Mouse (Mus musculus) limb, embryonic 14.5 days (tissue): ENCODE data around the gene Olfr1202. TPM values are rescaled to one million over a fixed set of nuclear protein-coding genes. Genes with fewer than 3 reads are reported as not detected.

Experiments used
- ATAC-seq: fragments of 200-750 bp; cut with Nextera tagmentation; 2 replicates; pipeline ENCODE4 v1.8.0; 2017; ENCODE audit warnings: low read depth, moderate number of reproducible peaks, moderate TSS enrichment; ENCODE audit not compliant: low FRiP score
- DNase-seq: peaks from one replicate; pipeline ENCODE4 v3.0.0-alpha.2; 2015; ENCODE audit warnings: low spot score
- H3K27ac ChIP-seq: fragments of 300-500 bp; sonication (generic); replicated peaks from 2 replicates; pipeline ENCODE4 v1.5.1; 2014; ENCODE audit warnings: low read depth, mild to moderate bottlenecking, low read length, moderate library complexity, mixed read lengths
- H3K27me3 ChIP-seq: fragments of 300-500 bp; sonication (generic); 2 replicates; pipeline ENCODE4 v1.6.1; 2014; ENCODE audit warnings: low read length, mixed read lengths; ENCODE audit not compliant: control insufficient read depth, insufficient read depth
- H3K36me3 ChIP-seq: fragments of 300-500 bp; sonication (generic); 2 replicates; pipeline ENCODE4 v1.6.1; 2014; ENCODE audit warnings: mild to moderate bottlenecking, low read length, moderate library complexity, mixed read lengths; ENCODE audit not compliant: control insufficient read depth, insufficient read depth
- H3K4me1 ChIP-seq: fragments of 300-500 bp; sonication (generic); 2 replicates; pipeline ENCODE4 v1.6.1; 2014; ENCODE audit warnings: antibody characterized with exemption, low read length, mixed read lengths; ENCODE audit not compliant: control insufficient read depth, insufficient read depth
- H3K4me2 ChIP-seq: fragments of 300-500 bp; sonication (generic); replicated peaks from 2 replicates; pipeline ENCODE4 v1.6.1; 2014; ENCODE audit warnings: low read depth, mild to moderate bottlenecking, low read length, moderate library complexity; ENCODE audit not compliant: severe bottlenecking
- H3K4me3 ChIP-seq: fragments of 300-500 bp; sonication (generic); replicated peaks from 2 replicates; pipeline ENCODE4 v1.5.1; 2014; ENCODE audit warnings: low read length
- H3K9ac ChIP-seq: fragments of 300-500 bp; sonication (generic); 2 replicates; pipeline ENCODE4 v1.6.1; 2014; ENCODE audit warnings: mild to moderate bottlenecking, low read depth, low read length, moderate library complexity; ENCODE audit not compliant: severe bottlenecking
- H3K9me3 ChIP-seq: fragments of 300-500 bp; sonication (generic); 2 replicates; pipeline ENCODE4 v1.6.1; 2016; ENCODE audit warnings: low read length; ENCODE audit not compliant: control insufficient read depth
- POLR2A ChIP-seq: fragments of 200-500 bp; IDR thresholded peaks from 2 replicates; pipeline ENCODE4 v1.8.0; 2012; ENCODE audit warnings: inconsistent platforms, mild to moderate bottlenecking, moderate library complexity, borderline replicate concordance; ENCODE audit not compliant: insufficient read depth, insufficient read length; ENCODE audit errors: extremely low read depth
- WGBS: fragments of 180-500 bp; shearing (Covaris S2); extraction: QIAGEN DNeasy Blood & Tissue Kit; methylation state at CpG from one replicate; pipeline ENCODE4 v1.1.7; 2014; 5-methylcytosine and 5-hydroxymethylcytosine counted together
- polyA plus RNA-seq, 2 experiments: library from polyadenylated mRNA; depleted of rRNA in 1 of 2; stranded (reverse) in 1 of 2; unstranded in 1 of 2; fragments of >200 nt; fragmentation: Nextera tagmentation in 1 of 2; extraction: Ambion mirVana in 1 of 2; gene quantifications; 2 replicates each; pipeline versions ENCODE4 v1.2.1 to v1.2.3; 2012 to 2014

Olfr1202 gene
- polyA plus RNA-seq (2012; rRNA removed) (not detected in 2 replicates), polyA plus RNA-seq (2014; fragmentation: Nextera tagmentation; extraction: Ambion mirVana) (not detected in 2 replicates)

DNA sequence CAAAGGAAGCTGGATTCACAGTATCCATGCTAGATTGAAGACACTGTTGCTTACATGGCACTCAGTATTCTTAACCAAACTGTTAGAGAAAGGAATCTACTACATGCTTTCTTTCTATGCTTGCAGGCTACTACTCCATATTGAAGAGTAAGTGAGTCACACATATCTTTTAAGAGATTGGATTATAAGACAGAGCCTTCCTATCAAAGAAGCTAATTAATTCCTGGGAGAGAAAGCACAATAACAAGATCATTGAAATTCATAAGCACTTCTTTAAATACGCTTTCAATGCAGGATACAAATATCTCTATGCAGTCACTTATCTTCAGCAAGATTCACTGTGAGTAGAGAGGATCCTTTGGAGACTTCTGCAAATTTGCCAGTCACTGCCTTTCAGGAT is at the start of gene Olfr1202:
TSS of gene Olfr1202 (plus strand) at position 301 of the 400 bp plus-strand sequence.
- H3K36me3 ChIP-seq = no peaks in the 10 kb centered on the region
- no peak for ATAC-seq
- TF ChIP-seq POLR2A = no peak
- 72% methylated on average over 1 of the region's 1 CpGs for WGBS
- H3K4me1 ChIP-seq = no peaks in the 10 kb centered on the region
- H3K4me3 ChIP-seq = no peak within 1 kb of the TSS
- no peak within 1 kb of the TSS for H3K4me2 ChIP-seq
- H3K9me3 ChIP-seq = no peaks in the 10 kb centered on the region
- no peaks in the 10 kb centered on the region for H3K27me3 ChIP-seq
- no peak within 1 kb of the TSS for H3K9ac ChIP-seq
- H3K27ac ChIP-seq = no peak within 1 kb of the TSS
- DNase-seq = no peak

DNA sequence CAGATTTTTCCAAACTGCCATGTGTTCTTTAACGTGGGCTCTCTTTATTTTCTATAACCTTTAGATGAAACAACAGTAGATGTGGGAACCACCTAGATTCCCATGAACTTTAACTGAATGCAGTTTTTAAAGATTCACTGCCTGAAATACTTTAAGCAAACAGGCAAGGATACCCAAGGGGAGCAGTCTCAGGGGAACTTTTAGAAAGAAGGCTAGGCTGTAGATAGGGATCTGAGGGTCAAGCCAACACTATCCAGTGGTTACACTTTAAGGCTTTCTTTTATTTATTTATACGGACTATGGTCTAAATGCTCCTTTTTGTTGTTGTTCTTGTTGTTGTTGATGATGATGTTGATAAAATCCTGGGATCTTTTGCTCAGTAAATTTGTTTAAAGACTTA is 43.9 kb upstream of the Olfr1202 start, which contains the start of gene Olfr1200:
TSS of gene Olfr1200 (minus strand) at position 101 of the 400 bp plus-strand sequence.
- ATAC-seq (no peak), DNase-seq (no peak)
- Histone ChIP-seq H3K9ac (no peak within 1 kb of the TSS), H3K4me3 (no peak within 1 kb of the TSS), H3K36me3 (no peaks in the 10 kb centered on the region), H3K4me1 (no peaks in the 10 kb centered on the region), H3K27me3 (no peaks in the 10 kb centered on the region), H3K9me3 (no peaks in the 10 kb centered on the region), H3K27ac (no peak within 1 kb of the TSS), H3K4me2 (no peak within 1 kb of the TSS)
- 81% methylated on average over 2 of the region's 2 CpGs for WGBS
- no peak for TF ChIP-seq POLR2A

DNA sequence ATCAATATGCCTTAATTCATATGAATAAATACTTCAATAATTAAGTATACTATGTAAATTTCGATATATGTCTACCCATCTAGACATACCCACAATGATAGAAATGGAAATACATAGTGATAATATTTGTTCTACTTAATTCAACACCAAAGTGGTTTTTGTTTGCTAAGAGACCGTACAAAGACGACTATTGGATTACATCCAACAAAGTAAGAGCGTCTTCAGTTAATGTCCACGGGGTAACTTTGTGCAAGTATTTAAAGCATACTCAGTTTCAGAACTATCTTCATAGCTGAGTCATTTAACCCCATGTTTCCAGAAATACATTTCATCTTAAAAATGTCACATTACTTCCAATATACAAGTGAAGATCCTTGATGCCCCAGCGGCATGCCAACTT is 21.6 kb upstream of the Olfr1202 start, which contains the start of gene Olfr1201:
TSS of gene Olfr1201 (plus strand) at position 301 of the 400 bp plus-strand sequence.
- H3K9ac ChIP-seq = no peak within 1 kb of the TSS
- DNase-seq (no peak), ATAC-seq (no peak)
- H3K27me3 ChIP-seq = no peaks in the 10 kb centered on the region
- H3K36me3 ChIP-seq = no peaks in the 10 kb centered on the region
- no peak for TF ChIP-seq POLR2A
- H3K9me3 ChIP-seq = no peaks in the 10 kb centered on the region
- H3K4me1 ChIP-seq = no peaks in the 10 kb centered on the region
- H3K4me2 ChIP-seq = no peak within 1 kb of the TSS
- H3K27ac ChIP-seq = no peak within 1 kb of the TSS
- no peak within 1 kb of the TSS for H3K4me3 ChIP-seq
- WGBS = 88% methylated on average over 6 of the region's 6 CpGs

DNA sequence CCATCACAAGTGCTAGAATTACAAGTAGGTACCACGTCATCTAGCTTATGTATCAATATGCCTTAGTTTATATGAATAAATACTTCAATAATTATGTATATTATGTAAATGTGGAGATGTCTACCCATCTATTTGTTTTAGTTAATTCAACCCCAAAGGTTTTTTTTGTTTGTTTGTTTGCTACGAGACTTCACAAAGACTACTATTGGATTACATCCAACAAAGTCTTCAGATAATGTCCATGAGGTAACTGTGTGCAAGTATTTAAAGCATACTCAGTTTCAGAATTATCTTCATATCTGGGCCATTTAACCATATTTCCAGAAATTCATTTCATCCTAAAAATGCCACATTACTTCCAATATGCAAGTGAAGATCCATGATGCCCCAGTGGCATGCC is 15.1 kb downstream of the Olfr1202 start, which contains the start of gene Olfr1205:
TSS of gene Olfr1205 (plus strand) at position 301 of the 400 bp plus-strand sequence.
- Histone ChIP-seq H3K36me3 (no peaks in the 10 kb centered on the region), H3K4me2 (no peak within 1 kb of the TSS), H3K27ac (no peak within 1 kb of the TSS), H3K9me3 (no peaks in the 10 kb centered on the region), H3K4me3 (no peak within 1 kb of the TSS), H3K9ac (no peak within 1 kb of the TSS), H3K4me1 (no peaks in the 10 kb centered on the region), H3K27me3 (no peaks in the 10 kb centered on the region)
- TF ChIP-seq POLR2A = no peak
- 87% methylated on average over 2 of the region's 2 CpGs for WGBS
- DNase-seq = no peak
- ATAC-seq = no peak

DNA sequence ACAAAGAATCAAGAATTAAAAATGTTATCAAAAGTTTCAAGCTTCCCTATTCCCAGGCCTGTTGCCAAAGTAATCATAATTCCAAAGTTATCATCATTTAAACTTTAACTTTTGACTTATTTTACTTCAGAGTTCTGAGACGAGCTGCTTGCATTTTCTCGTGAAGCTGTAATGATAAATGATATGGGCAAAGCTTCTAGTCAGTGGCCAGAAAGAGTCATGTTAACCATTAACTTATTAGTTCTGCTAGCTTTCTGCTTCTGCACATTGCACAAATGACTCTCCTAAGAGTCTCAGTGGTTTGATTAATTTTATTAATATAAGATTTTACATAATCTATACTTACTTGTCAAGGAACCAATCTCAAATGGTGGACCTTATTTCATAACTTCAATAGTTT is 24.2 kb downstream of the Olfr1202 start:
- Histone ChIP-seq H3K9me3 (no peaks in the 10 kb centered on the region), H3K36me3 (no peaks in the 10 kb centered on the region), H3K27me3 (no peaks in the 10 kb centered on the region), H3K4me1 (no peaks in the 10 kb centered on the region), H3K27ac (no peak overlapping the region), H3K4me2 (no peak overlapping the region), H3K4me3 (no peak overlapping the region), H3K9ac (no peak overlapping the region)
- WGBS = 78% methylated on average over 2 of the region's 2 CpGs
- DNase-seq (no peak), ATAC-seq (no peak)
- TF ChIP-seq POLR2A = no peak
